Comparison of ENCODE assay signal across 17 mouse cellular contexts in the genomic region with DNA sequence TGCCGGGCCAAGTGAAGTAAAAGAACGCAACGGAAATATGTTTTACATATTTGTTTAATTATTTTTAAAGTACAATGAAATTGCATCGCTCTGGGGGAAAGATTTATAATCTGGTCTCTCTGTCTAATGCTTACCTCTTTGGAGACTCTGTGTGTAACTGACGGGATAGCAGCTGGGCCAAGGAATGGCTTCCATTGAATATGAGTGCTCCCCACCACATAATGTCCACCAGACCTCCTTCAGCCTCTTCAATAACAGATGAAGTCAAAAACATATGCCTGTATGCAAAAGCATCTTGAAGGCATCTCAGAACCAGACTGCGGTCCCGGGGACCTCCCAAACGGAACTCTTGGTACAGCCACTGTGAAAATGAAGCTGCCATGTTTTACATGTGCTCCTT.
"Had no signal": no experiment of that assay in that cellular context is flagged by ENCODE, and none has a peak within 500 bp of the region (broad histone marks: within the 10 kb centered on the region; RNA-seq: fewer than 3 reads in every experiment).

No protein-coding gene starts in this region.

- H3K27ac ChIP-seq: lung, embryonic 15.5 days; macrophage; midbrain, embryonic 12.5 days; neural tube, embryonic 12.5 days; stomach, embryonic 15.5 days; stomach, postnatal 0 days had no signal

- H3K9ac ChIP-seq: liver, postnatal 0 days; lung, embryonic 15.5 days; midbrain, embryonic 12.5 days; neural tube, embryonic 12.5 days; stomach, embryonic 15.5 days had no signal

- H3K36me3 ChIP-seq: lung, embryonic 15.5 days; midbrain, embryonic 12.5 days; neural tube, embryonic 12.5 days; stomach, embryonic 15.5 days had no signal

- H3K27me3 ChIP-seq: lung, embryonic 15.5 days; megakaryocyte, embryonic 14.5 days; midbrain, embryonic 12.5 days; neural tube, embryonic 12.5 days; stomach, embryonic 15.5 days had no signal

- H3K4me1 ChIP-seq: lung, embryonic 15.5 days; megakaryocyte, embryonic 14.5 days; midbrain, embryonic 12.5 days; neural tube, embryonic 12.5 days; stomach, embryonic 15.5 days had no signal

- H3K4me3 ChIP-seq: lung, embryonic 15.5 days; megakaryocyte, embryonic 14.5 days; midbrain, embryonic 12.5 days; neural tube, embryonic 12.5 days; stomach, embryonic 15.5 days had no signal

- ATAC-seq: liver, postnatal 0 days; lung, postnatal 0 days had no signal

- H3K9me3 ChIP-seq: lung, embryonic 15.5 days; midbrain, embryonic 12.5 days; neural tube, embryonic 12.5 days; stomach, embryonic 15.5 days had no signal

- DNase-seq: liver, postnatal 0 days; lung, adult 2 months; lung, postnatal 14 days; lung, postnatal 36 days; midbrain, embryonic 14.5 days; right cerebral cortex, postnatal 14 days; thymus, adult 2 months; thymus, postnatal 25 days; thymus, postnatal 4 days had no signal

- H3K4me2 ChIP-seq: lung, embryonic 15.5 days; midbrain, embryonic 12.5 days; neural tube, embryonic 12.5 days; stomach, embryonic 15.5 days had no signal
